Mouse (Mus musculus): ENCODE results near the gene Gm28053.

The Gm28053 gene

GRCm38 (mm10) chr6:48718455-48718854 lies at the start of gene Gm28053, which contains the start of gene Gimap7:
TSS of gene Gm28053 (plus strand) at chr6:48718607.
TSS of gene Gimap7 (plus strand) at chr6:48718621.
- WGBS: 64% methylated on average over 2 of the region's 2 CpGs

DNA sequence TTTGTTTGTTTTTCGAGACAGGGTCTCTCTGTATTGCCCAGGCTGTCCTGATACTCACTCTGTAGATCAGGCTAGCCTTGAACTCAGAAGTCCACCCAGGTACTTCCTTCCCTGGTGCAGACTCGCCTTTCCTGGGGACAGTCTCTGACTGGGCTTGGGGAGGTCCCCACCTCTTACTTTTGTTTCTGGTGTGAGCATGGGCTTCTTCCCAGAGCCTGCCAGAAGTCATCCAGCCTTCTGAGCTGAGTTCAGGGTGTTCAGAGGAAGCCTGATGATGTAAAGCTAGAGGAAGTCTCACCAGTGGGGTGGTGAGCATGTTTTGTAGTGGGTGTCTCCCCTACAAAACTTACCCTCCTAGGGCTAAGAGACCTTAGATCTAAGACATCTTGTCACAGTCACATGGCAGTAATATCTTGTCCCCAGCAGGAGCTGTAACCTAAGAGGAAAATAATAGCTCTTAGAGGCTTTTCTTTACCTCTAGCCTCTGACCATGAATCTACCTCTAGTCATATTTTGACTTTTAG lies 48.9 kb upstream of the Gm28053 start:
- 69% methylated on average over 2 of the region's 2 CpGs for WGBS

- WGBS: 95% methylated on average over 9 of the region's 9 CpGs
Measured at GRCm38 (mm10) chr6:48674291-48675058, 43.9 kb upstream of the Gm28053 start.

GRCm38 (mm10) chr6:48675400-48675930 lies 42.9 kb upstream of the Gm28053 start:
- WGBS: 61% methylated on average over 10 of the region's 10 CpGs

- 44% methylated on average over 13 of the region's 13 CpGs for WGBS
Measured at GRCm38 (mm10) chr6:48675931-48676859, 42.2 kb upstream of the Gm28053 start, which contains the start of gene Gimap9. TSS of gene Gimap9 (plus strand) at chr6:48676129.

DNA sequence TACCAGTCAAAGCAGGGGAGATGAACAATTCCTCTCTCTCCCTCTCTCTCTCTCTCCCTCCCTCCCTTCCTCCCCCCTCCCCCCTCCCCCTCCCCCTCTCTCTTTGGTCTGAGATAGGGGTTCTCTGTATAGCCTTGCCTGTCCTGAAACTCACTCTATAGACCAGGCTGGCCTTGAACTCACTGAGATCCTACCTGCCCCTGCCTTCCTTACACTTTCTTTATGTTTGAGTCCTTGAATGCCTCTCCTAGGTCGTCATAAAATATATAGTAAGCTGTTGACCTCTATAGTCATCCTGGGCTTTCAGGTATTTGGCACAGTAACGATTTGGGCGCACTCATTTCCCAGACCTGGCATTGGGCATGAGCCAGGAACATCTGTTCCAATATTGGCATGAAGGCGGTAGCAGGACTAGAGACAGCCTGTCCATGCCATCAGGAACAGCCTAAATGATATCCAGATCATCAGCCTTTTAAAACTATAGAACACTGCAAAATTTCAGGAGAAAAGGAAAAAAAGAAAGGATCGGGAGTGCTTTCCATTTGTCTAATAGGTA lies 41.5 kb upstream of the Gm28053 start:
- WGBS: 82% methylated on average over 5 of the region's 5 CpGs

DNA sequence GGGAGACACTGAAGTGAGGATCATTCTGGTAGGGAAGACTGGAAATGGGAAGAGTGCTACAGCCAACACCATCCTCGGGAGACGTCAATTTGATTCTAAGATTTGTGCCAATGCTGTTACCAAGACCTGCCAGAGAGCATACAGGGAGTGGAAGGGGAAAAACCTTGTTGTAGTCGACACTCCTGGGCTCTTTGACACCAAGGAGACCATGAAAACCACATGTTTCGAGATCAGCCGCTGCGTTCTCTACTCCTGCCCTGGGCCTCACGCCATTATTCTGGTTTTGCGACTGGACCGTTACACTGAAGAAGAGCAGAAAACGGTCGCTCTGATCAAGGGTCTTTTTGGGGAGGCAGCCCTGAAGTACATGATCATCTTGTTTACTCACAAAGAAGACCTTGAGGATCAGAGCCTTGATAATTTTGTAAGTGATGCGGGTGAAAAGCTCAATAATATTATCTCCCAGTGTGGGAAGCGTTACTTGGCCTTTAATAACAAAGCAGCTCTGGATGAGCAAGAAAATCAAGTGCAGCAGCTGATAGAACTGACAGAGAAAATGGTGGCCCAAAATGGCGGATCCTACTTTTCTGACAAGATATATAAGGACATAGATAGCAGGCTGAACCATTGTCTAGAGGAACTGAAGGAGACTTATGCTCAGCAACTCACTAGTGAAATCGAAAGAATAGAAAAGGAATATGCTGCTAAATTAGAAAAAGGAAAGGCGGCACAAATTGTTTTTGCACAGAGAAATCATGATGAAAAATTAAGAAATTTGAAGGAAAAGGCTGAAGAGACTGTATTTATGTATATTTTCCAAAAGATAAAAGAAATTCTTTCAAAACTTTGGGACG lies 40.7 kb upstream of the Gm28053 start:
- 95% methylated on average over 17 of the region's 17 CpGs for WGBS

DNA sequence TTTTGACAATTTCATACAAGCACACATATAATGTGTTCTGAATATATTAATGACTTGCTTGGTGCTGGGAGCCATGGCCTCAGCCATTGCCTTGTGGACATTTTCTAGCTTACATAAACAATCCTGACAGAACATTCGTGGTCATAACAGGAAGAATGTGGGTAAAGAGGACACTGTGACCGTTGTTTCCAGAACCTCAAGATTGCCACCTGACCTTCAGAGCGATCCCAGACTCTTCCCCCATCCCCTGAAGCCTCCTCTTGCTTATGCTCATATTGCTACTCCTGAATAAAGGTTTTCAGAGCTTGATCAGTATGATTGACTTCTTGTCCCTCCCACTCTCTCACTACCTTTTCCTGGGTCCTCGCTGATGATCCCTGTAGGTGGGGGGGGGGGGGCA lies 40.0 kb upstream of the Gm28053 start:
- WGBS: 80% methylated on average over 4 of the region's 4 CpGs

DNA sequence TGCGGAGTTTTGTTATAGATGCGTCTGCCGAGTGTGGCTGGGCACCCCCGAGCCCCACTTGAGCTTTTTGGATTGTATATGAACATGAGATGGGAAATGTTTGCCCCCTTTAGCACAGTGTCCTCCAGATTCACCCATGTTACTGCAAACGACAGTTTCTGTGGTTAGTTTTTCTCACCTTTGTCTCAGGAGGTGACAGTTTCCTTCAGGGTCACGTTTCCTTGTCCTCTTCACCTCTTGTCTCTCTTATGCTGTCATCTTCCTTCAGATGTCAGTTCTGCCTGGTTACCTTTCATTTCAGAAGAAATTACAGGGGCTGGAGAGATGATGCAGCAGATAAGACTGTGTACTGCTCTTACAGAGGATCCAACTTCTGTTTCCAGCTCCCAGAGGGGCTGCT lies 38.7 kb upstream of the Gm28053 start:
- WGBS: 89% methylated on average over 6 of the region's 6 CpGs

GRCm38 (mm10) chr6:48680421-48680820 lies 38.0 kb upstream of the Gm28053 start:
- WGBS: 92% methylated on average over 5 of the region's 5 CpGs

- 46% methylated on average over 3 of the region's 3 CpGs for WGBS
Measured at GRCm38 (mm10) chr6:48681472-48682090, 36.8 kb upstream of the Gm28053 start.

DNA sequence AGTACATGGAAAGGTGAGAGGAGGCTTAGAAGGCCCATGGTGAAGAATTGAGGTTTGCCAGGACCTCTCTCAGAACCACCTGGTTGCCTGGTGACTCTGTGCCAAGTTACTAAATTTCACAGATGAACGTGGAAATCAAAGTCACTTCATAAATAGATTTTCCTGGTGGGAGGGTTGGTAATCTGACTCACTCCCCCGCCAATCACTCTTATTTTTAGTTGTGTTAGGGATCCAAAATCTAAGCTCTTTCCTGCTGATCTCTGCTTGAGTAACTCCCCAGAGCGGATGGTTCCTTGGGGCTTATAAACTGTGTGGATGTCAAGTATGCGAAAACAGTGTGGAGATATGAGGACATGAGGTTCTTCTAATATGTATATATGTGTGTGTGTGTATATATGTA lies 36.1 kb upstream of the Gm28053 start:
- 53% methylated on average over 4 of the region's 4 CpGs for WGBS

GRCm38 (mm10) chr6:48683263-48683821 lies 35.1 kb upstream of the Gm28053 start:
- 91% methylated on average over 4 of the region's 4 CpGs for WGBS

GRCm38 (mm10) chr6:48684319-48684718 lies 34.1 kb upstream of the Gm28053 start, which contains the start of gene Gimap4:
TSS of gene Gimap4 (plus strand) at chr6:48684549.
- 65% methylated on average over 5 of the region's 5 CpGs for WGBS

DNA sequence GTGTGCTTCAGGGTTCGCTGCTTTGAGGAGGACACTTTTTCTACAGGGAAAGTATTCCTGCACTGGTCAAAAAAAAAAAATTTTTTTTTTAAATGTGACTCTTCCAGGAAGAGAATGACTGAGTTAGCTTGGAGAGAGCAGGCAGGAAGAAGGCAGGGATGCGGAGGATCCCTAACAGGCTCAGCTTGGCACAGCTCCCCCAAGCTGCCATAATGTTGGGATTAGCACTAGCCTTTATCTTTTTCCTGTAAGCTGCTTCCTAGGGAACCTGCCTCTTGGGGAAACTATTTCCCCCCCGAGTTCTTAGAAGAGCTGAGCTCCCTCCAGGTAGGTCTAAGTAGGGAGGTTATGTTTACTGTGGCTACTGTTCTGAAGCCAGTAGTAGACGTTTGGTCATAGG lies 33.6 kb upstream of the Gm28053 start:
- WGBS: 57% methylated on average over 4 of the region's 4 CpGs

GRCm38 (mm10) chr6:48685251-48685650 lies 33.2 kb upstream of the Gm28053 start:
- WGBS: 78% methylated on average over 2 of the region's 2 CpGs

DNA sequence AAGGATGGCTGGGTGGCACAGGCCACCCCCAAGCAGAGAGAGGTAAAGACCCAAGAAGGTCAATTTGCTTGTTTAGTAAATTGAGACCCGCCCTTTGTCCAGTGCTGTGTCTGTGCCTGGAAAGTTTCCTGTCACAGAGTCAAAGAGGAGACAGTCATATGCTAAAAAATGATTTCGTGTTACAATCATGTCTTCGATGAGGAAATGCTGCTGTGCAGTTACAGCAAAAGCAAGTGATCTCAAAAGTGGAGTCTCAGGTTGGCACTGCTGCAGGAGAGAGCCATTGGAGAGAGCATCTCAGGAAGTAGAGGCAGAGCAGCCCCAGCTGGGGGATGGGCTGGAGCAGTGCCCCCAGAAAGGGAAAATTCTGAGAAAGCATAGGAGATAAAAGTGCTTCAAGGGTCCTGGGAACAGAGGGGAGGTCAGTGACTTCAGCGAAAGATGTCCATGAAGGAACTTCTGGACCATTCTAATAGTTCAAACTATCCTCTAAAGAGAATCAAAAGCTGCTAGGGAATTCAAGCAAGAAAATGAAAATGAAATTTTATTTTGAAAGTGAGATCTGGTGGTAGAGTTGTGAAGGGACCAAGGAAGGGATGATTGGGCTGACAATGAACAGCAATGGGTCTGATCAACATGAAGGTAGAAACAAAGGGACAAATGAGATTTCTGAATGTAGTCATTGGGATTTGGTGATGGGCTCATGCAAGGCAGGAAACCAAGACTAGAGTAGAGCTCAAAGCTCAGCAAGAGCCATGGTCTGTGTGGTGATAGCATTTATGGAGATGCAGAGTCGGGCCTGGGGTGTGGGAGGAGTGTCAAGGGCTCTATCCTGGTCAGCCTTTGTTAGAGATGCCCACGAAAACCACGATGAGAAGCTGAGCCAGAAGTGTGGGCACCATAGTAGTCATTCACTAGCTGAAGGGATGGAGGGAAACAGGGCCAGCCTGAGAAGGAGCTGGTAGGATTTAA lies 32.4 kb upstream of the Gm28053 start:
- WGBS: 78% methylated on average over 7 of the region's 7 CpGs

- 91% methylated on average over 2 of the region's 2 CpGs for WGBS
Measured at GRCm38 (mm10) chr6:48687077-48687476, 31.3 kb upstream of the Gm28053 start.

- WGBS: 83% methylated on average over 2 of the region's 2 CpGs
Measured at GRCm38 (mm10) chr6:48689320-48689719, 29.1 kb upstream of the Gm28053 start.

Measured in cerebral cortex, adult 2 months (tissue).